Mouse (Mus musculus): ENCODE results near the gene Arhgdia.

- TF ChIP-seq ZNF384 (IDR thresholded peaks at IDR 0.05; ENCODE audit: low read depth, low read length) (no peak), ZC3H11A (IDR thresholded peaks at IDR 0.05; ENCODE audit: borderline replicate concordance, low read depth, low read length) (no peak), HCFC1 (IDR thresholded peaks at IDR 0.05; ENCODE audit: borderline replicate concordance, insufficient read depth, low read length) (no peak), CHD2 (IDR thresholded peaks at IDR 0.05; ENCODE audit: low read depth, low read length) (no peak)
Observed at GRCm38 (mm10) chr11:120578694-120579243, 2.7 kb downstream of the Arhgdia start.

Data from ES-E14 (cell line).